Mouse (Mus musculus): ENCODE measurements at regions not wholly inside any gene's neighbourhood (a gene's known extent, or its start where the extent isn't known, plus 50 kb on each side); places are given as distances from the start of the nearest gene placed in this dataset.

DNA sequence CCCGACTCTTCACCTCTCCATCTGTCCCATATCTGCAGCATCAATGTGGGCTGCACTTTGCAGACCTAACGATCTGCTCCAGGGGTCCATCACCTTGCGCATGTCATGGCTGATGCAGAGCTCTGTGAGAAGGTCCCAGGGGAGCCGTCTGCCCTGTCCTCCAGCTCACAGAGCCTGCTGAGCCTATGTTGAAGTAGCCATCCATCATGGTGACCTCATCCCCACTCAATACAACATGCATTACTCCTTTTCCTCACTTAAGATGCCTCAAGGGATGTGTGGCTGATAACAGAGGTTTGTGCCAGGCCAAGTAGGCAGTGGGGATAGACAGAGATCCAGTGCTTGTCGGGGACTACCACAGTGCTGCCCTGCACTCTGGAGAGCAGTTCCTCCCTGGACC is 107.4 kb downstream of the Ndufa10 start:
- H3K4me2 ChIP-seq (ENCODE audit: low read depth, low read length): no peak overlapping the region
- no peaks in the 10 kb centered on the region for H3K36me3 ChIP-seq (replicated peaks; ENCODE audit: control insufficient read depth, insufficient read depth, low read length)
- H3K4me1 ChIP-seq (ENCODE audit: control insufficient read depth, insufficient read depth): no peaks in the 10 kb centered on the region
- H3K9me3 ChIP-seq (replicated peaks; ENCODE audit: control insufficient read depth, low read length): no peaks in the 10 kb centered on the region
- H3K4me3 ChIP-seq (ENCODE audit: low read depth, low read length): no peak overlapping the region
- no peak for ATAC-seq (ENCODE audit: insufficient read depth, low read depth)
- H3K27me3 ChIP-seq (ENCODE audit: control insufficient read depth, insufficient read depth, low read length): no peaks in the 10 kb centered on the region
- DNase-seq (ENCODE audit: low spot score): no peak
- no peak overlapping the region for H3K9ac ChIP-seq (replicated peaks; ENCODE audit: low read depth, low read length)
- WGBS: 74% methylated on average over 5 of the region's 5 CpGs
- TF ChIP-seq CTCF (IDR thresholded peaks at IDR 0.05; ENCODE audit: low read depth) (no peak), EP300 (IDR thresholded peaks at IDR 0.05; ENCODE audit: low read depth) (no peak)
- H3K27ac ChIP-seq (ENCODE audit: low read depth): no peak overlapping the region

DNA sequence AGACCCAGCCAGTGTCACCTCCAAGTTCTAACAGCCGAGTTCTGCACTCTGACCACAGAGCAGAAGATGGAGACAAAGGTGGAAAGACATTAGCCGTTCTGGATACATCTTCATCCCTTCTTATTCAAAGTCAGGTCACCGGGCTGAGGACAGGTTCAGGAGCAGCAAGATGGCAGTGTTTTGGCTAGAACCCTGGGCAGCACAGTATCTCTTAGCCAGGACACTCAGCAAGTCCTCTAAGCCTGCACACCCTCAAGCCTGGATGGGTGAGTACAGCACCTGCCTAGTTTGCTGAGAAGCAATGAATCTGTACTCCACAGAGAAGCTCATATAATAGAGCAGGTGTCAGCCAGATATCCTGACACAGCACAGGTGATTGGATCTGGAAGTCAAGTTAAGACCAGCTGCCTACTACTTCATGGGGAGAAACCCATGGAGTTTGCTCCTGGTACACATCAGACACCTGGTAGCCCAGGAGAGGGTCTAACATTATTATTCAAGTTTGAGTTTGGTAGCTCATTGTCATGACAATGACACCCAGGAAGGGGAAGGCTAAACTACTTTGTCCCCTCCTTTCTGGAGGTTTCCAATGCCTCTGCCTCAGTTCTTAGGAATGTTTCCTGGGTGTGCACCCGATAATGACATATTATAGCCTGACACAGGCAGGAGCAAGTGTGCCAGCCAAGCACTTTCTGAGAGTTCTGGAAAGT is 108.1 kb downstream of the Ndufa10 start:
- TF ChIP-seq CTCF (IDR thresholded peaks at IDR 0.05; ENCODE audit: low read depth) (no peak), EP300 (IDR thresholded peaks at IDR 0.05; ENCODE audit: low read depth) (no peak)
- no peaks in the 10 kb centered on the region for H3K9me3 ChIP-seq (replicated peaks; ENCODE audit: control insufficient read depth, low read length)
- H3K9ac ChIP-seq (replicated peaks; ENCODE audit: low read depth, low read length): no peak overlapping the region
- ATAC-seq (ENCODE audit: insufficient read depth, low read depth) (no peak), DNase-seq (ENCODE audit: low spot score) (no peak)
- no peak overlapping the region for H3K27ac ChIP-seq (ENCODE audit: low read depth)
- no peaks in the 10 kb centered on the region for H3K4me1 ChIP-seq (ENCODE audit: control insufficient read depth, insufficient read depth)
- no peaks in the 10 kb centered on the region for H3K36me3 ChIP-seq (replicated peaks; ENCODE audit: control insufficient read depth, insufficient read depth, low read length)
- no peak overlapping the region for H3K4me3 ChIP-seq (ENCODE audit: low read depth, low read length)
- no peak overlapping the region for H3K4me2 ChIP-seq (ENCODE audit: low read depth, low read length)
- no peaks in the 10 kb centered on the region for H3K27me3 ChIP-seq (ENCODE audit: control insufficient read depth, insufficient read depth, low read length)
- 67% methylated on average over 4 of the region's 4 CpGs for WGBS

DNA sequence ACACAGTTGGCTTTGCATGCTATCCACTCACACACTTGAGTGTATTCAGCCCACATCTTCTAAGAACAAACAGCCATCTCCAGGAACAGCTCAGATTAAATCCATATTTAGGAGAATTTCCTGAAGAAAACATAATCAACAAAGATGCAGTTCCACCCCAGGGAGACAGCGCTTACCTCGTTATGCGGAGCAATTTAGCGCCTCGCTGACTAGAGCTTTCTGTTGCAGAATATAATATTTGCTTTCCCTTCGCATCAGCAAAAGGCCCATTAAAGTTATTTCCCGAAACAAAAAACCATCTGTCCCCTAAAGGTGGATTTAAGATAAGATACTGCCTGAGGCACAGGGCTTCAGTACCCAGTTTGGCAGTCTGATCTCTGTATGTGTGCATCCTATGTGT is 112.0 kb downstream of the Ndufa10 start:
- Histone ChIP-seq H3K4me2 (ENCODE audit: low read depth, low read length) (no peak overlapping the region), H3K27ac (ENCODE audit: low read depth) (no peak overlapping the region), H3K36me3 (replicated peaks; ENCODE audit: control insufficient read depth, insufficient read depth, low read length) (no peaks in the 10 kb centered on the region), H3K27me3 (ENCODE audit: control insufficient read depth, insufficient read depth, low read length) (no peaks in the 10 kb centered on the region), H3K9me3 (replicated peaks; ENCODE audit: control insufficient read depth, low read length) (no peaks in the 10 kb centered on the region), H3K9ac (replicated peaks; ENCODE audit: low read depth, low read length) (no peak overlapping the region), H3K4me1 (ENCODE audit: control insufficient read depth, insufficient read depth) (peaks cover 14% of the 10 kb centered on the region), H3K4me3 (ENCODE audit: low read depth, low read length) (no peak overlapping the region)
- 87% methylated on average over 7 of the region's 7 CpGs for WGBS
- DNase-seq (ENCODE audit: low spot score) (no peak), ATAC-seq (ENCODE audit: insufficient read depth, low read depth) (no peak)
- TF ChIP-seq CTCF (IDR thresholded peaks at IDR 0.05; ENCODE audit: low read depth): no peak
- no peak for TF ChIP-seq EP300 (IDR thresholded peaks at IDR 0.05; ENCODE audit: low read depth)

- DNase-seq (ENCODE audit: low spot score) (peak; percentile 53), ATAC-seq (ENCODE audit: insufficient read depth, low read depth) (peak; percentile 14; the same call in 1 of the 2 replicates)
- no peak overlapping the region for H3K4me3 ChIP-seq (ENCODE audit: low read depth, low read length)
- H3K27ac ChIP-seq (ENCODE audit: low read depth): no peak overlapping the region
- H3K4me1 ChIP-seq (ENCODE audit: control insufficient read depth, insufficient read depth): peaks cover 14% of the 10 kb centered on the region
- H3K27me3 ChIP-seq (ENCODE audit: control insufficient read depth, insufficient read depth, low read length): no peaks in the 10 kb centered on the region
- TF ChIP-seq CTCF (IDR thresholded peaks at IDR 0.05; ENCODE audit: low read depth) (peak; percentile 83), EP300 (IDR thresholded peaks at IDR 0.05; ENCODE audit: low read depth) (no peak)
- H3K36me3 ChIP-seq (replicated peaks; ENCODE audit: control insufficient read depth, insufficient read depth, low read length): no peaks in the 10 kb centered on the region
- H3K4me2 ChIP-seq (ENCODE audit: low read depth, low read length): no peak overlapping the region
- H3K9me3 ChIP-seq (replicated peaks; ENCODE audit: control insufficient read depth, low read length): no peaks in the 10 kb centered on the region
- 19% methylated on average over 7 of the region's 7 CpGs for whole genome bisulfite sequencing
- no peak overlapping the region for H3K9ac ChIP-seq (replicated peaks; ENCODE audit: low read depth, low read length)
Observed at GRCm38 (mm10) chr1:92360255-92360654, 113.4 kb downstream of the Ndufa10 start.

DNA sequence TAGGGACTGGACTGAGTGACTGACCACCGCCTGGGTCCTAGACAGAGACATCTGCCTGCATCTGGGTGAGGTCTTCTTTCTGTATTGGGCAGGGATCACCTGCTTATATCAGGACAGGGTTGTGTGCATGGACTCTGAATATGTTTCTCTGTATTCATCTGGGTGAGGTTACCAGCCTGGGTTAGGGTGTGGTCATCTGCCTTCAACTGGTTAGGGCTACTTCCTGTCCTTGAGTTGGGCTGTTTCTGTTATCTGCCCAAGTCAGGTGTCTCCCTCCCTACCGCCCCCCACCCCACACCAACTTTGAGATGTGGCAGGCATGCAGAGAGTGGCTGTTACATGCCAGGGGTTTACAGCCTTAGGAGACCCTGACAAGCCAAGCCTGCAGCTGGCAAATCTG is 114.2 kb downstream of the Ndufa10 start:
- no peak for ATAC-seq (ENCODE audit: insufficient read depth, low read depth)
- Histone ChIP-seq H3K9me3 (replicated peaks; ENCODE audit: control insufficient read depth, low read length) (no peaks in the 10 kb centered on the region), H3K4me3 (ENCODE audit: low read depth, low read length) (no peak overlapping the region), H3K36me3 (replicated peaks; ENCODE audit: control insufficient read depth, insufficient read depth, low read length) (no peaks in the 10 kb centered on the region), H3K27me3 (ENCODE audit: control insufficient read depth, insufficient read depth, low read length) (no peaks in the 10 kb centered on the region), H3K9ac (replicated peaks; ENCODE audit: low read depth, low read length) (no peak overlapping the region), H3K4me2 (ENCODE audit: low read depth, low read length) (no peak overlapping the region), H3K27ac (ENCODE audit: low read depth) (no peak overlapping the region), H3K4me1 (ENCODE audit: control insufficient read depth, insufficient read depth) (peaks cover 14% of the 10 kb centered on the region)
- WGBS: 70% methylated on average over 2 of the region's 2 CpGs
- no peak for TF ChIP-seq EP300 (IDR thresholded peaks at IDR 0.05; ENCODE audit: low read depth)
- no peak for TF ChIP-seq CTCF (IDR thresholded peaks at IDR 0.05; ENCODE audit: low read depth)
- DNase-seq (ENCODE audit: low spot score): no peak

DNA sequence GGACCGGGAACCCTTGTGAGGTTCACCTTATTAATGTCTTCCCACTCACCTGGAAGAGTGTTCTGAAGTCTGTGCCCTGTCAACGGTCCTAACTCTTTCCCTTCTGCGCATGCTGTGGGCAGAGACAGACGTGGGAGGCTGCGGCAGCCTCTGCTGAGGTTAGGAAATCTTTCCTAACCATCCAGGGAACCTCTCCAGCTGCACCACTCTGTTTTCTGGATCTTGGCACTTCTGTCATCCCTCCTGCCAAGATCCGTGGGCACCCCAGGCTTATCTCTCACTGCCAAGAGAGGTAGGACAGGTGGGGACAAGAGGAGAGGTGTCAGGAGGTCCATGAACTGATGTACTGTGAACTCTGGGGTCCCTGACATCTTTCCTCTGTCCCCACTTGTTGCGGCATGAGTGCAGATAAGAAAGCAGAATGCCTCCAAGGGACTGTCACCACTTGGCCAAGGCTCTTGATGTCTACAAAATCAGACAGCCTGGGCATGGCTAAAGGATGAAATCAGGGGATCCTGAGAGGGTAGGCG is 114.8 kb downstream of the Ndufa10 start:
- peak; percentile 24; the same call in 1 of the 2 replicates for ATAC-seq (ENCODE audit: insufficient read depth, low read depth)
- H3K4me3 ChIP-seq (ENCODE audit: low read depth, low read length): no peak overlapping the region
- 39% methylated on average over 8 of the region's 8 CpGs for WGBS
- H3K9me3 ChIP-seq (replicated peaks; ENCODE audit: control insufficient read depth, low read length): no peaks in the 10 kb centered on the region
- no peaks in the 10 kb centered on the region for H3K27me3 ChIP-seq (ENCODE audit: control insufficient read depth, insufficient read depth, low read length)
- no peaks in the 10 kb centered on the region for H3K36me3 ChIP-seq (replicated peaks; ENCODE audit: control insufficient read depth, insufficient read depth, low read length)
- H3K4me1 ChIP-seq (ENCODE audit: control insufficient read depth, insufficient read depth): peaks cover 14% of the 10 kb centered on the region
- no peak for DNase-seq (ENCODE audit: low spot score)
- no peak overlapping the region for H3K4me2 ChIP-seq (ENCODE audit: low read depth, low read length)
- no peak overlapping the region for H3K27ac ChIP-seq (ENCODE audit: low read depth)
- no peak for TF ChIP-seq EP300 (IDR thresholded peaks at IDR 0.05; ENCODE audit: low read depth)
- TF ChIP-seq CTCF (IDR thresholded peaks at IDR 0.05; ENCODE audit: low read depth): no peak
- no peak overlapping the region for H3K9ac ChIP-seq (replicated peaks; ENCODE audit: low read depth, low read length)

Measured in heart, postnatal 0 days (tissue).